Mouse (Mus musculus) neural tube, embryonic 14.5 days (tissue): ENCODE measurements around the gene Cachd1. TPM values are rescaled to one million over a fixed set of nuclear protein-coding genes. Genes with fewer than 3 reads are reported as not detected.

Experiments used
- ATAC-seq: fragments of 200-750 bp; cut with Nextera tagmentation; 2 replicates; pipeline ENCODE4 v1.8.0; 2017; ENCODE audit warnings: low read depth, mild to moderate bottlenecking, moderate TSS enrichment, moderate library complexity
- H3K27ac ChIP-seq: fragments of 300-500 bp; sonication (generic); 2 replicates; pipeline ENCODE4 v1.5.1; 2014; ENCODE audit warnings: low read depth, mild to moderate bottlenecking, control low read depth, low read length, moderate library complexity, mixed read lengths
- H3K27me3 ChIP-seq: fragments of 300-500 bp; sonication (generic); 2 replicates; pipeline ENCODE4 v1.6.1; 2014; ENCODE audit warnings: low read length; ENCODE audit not compliant: control insufficient read depth, insufficient read depth
- H3K36me3 ChIP-seq: fragments of 300-500 bp; sonication (generic); 2 replicates; pipeline ENCODE4 v1.6.1; 2014; ENCODE audit warnings: low read length, mixed read lengths; ENCODE audit not compliant: control insufficient read depth, insufficient read depth
- H3K4me1 ChIP-seq: fragments of 300-500 bp; sonication (generic); 2 replicates; pipeline ENCODE4 v1.6.1; 2014; ENCODE audit warnings: low read length; ENCODE audit not compliant: control insufficient read depth, insufficient read depth
- H3K4me2 ChIP-seq: fragments of 300-500 bp; sonication (generic); 2 replicates; pipeline ENCODE4 v1.6.1; 2014; ENCODE audit warnings: mild to moderate bottlenecking, low read depth, low read length, control low read depth
- H3K4me3 ChIP-seq: fragments of 300-500 bp; sonication (generic); 2 replicates; pipeline ENCODE4 v1.5.1; 2014; ENCODE audit warnings: low read depth, low read length, control low read depth, mixed read lengths
- H3K9ac ChIP-seq: fragments of 300-500 bp; sonication (generic); replicated peaks from 2 replicates; pipeline ENCODE4 v1.6.1; 2014; ENCODE audit warnings: low read depth, mild to moderate bottlenecking, control low read depth, low read length, mixed read lengths
- H3K9me3 ChIP-seq: fragments of 300-500 bp; sonication (generic); 2 replicates; pipeline ENCODE4 v1.6.1; 2016; ENCODE audit warnings: low read length; ENCODE audit not compliant: control insufficient read depth
- WGBS: fragments of 180-500 bp; shearing (Covaris S2); extraction: QIAGEN DNeasy Blood & Tissue Kit; methylation state at CpG from one replicate; pipeline ENCODE4 v1.1.7; 2014; 5-methylcytosine and 5-hydroxymethylcytosine counted together
- polyA plus RNA-seq: library from polyadenylated mRNA; unstranded; fragments of >200 nt; fragmentation: Nextera tagmentation; extraction: Ambion mirVana; gene quantifications from 2 replicates; pipeline ENCODE4 v1.2.1, GENCODE M21; 2014

Cachd1 gene
- polyA plus RNA-seq, 1 experiment from 2014 or later = 15.3 TPM

DNA sequence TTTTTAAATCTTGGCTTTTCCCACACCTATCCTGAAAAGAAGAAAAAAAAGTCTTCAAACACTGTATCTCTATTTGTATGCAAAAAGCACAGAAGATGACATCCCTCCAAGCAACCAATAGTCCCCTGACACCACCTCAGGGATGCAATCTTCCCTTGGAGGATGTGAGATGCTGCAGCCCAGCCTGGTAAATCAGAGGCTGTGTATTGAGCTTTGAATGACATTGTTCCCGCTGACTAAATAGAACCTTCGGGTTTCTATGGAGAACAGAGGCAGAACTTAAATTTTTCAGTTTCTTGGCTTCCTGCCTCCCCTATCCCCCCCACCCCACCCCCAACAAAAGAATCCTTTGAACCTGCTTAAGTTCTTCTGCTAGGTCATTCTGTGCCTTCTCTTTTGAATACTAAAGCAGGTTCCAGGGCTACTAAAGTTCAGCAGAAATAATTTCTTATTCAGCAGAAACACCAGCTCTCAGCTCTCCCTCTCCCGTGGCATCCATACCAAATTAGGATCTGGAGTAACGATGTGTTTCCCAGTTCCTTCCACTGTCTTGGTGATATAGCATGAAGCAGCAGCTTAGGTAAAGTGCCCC lies 219.7 kb downstream of the Cachd1 start:
- 40% methylated on average over 4 of the region's 4 CpGs for WGBS
- 0 out of 2 replicates have a peak, but pooled peaks cover 1% of the 10 kb centered on the region for H3K4me1 ChIP-seq
- H3K27me3 ChIP-seq = no peaks in the 10 kb centered on the region
- no peak overlapping the region for H3K4me2 ChIP-seq
- H3K27ac ChIP-seq = no peak overlapping the region
- no peak; the same call in 1 of the 2 replicates for ATAC-seq
- no peak overlapping the region for H3K9ac ChIP-seq
- no peaks in the 10 kb centered on the region for H3K9me3 ChIP-seq
- H3K36me3 ChIP-seq = no peaks in the 10 kb centered on the region
- no peak overlapping the region for H3K4me3 ChIP-seq

GRCm38 (mm10) chr4:100998145-100998544 lies 221.7 kb downstream of the Cachd1 start:
- Histone ChIP-seq H3K9me3 (no peaks in the 10 kb centered on the region), H3K27me3 (no peaks in the 10 kb centered on the region), H3K4me2 (no peak overlapping the region), H3K4me3 (no peak overlapping the region), H3K27ac (no peak overlapping the region), H3K36me3 (0 out of 2 replicates have a peak, but pooled peaks cover 3% of the 10 kb centered on the region), H3K9ac (no peak overlapping the region), H3K4me1 (no peaks in the 10 kb centered on the region)
- WGBS = 27% methylated on average over 2 of the region's 2 CpGs
- ATAC-seq = no peak

- Histone ChIP-seq H3K4me3 (no peak overlapping the region), H3K4me2 (no peak overlapping the region), H3K9me3 (no peaks in the 10 kb centered on the region), H3K27ac (no peak overlapping the region), H3K27me3 (no peaks in the 10 kb centered on the region), H3K4me1 (no peaks in the 10 kb centered on the region), H3K9ac (no peak overlapping the region), H3K36me3 (0 out of 2 replicates have a peak, but pooled peaks cover 5% of the 10 kb centered on the region)
- WGBS = 82% methylated on average over 8 of the region's 8 CpGs
- no peak for ATAC-seq
These were observed 222.4 kb downstream of the Cachd1 start for GRCm38 (mm10) chr4:100998906-100999305.

GRCm38 (mm10) chr4:101000622-101001021 lies 224.1 kb downstream of the Cachd1 start:
- H3K27me3 ChIP-seq = no peaks in the 10 kb centered on the region
- 0 out of 2 replicates have a peak, but pooled peaks cover 5% of the 10 kb centered on the region for H3K36me3 ChIP-seq
- H3K27ac ChIP-seq = no peak overlapping the region
- H3K4me2 ChIP-seq = no peak overlapping the region
- no peaks in the 10 kb centered on the region for H3K9me3 ChIP-seq
- over 99% methylated on average over 3 of the region's 3 CpGs for WGBS
- H3K9ac ChIP-seq = no peak overlapping the region
- no peak overlapping the region for H3K4me3 ChIP-seq
- ATAC-seq = no peak
- no peaks in the 10 kb centered on the region for H3K4me1 ChIP-seq

DNA sequence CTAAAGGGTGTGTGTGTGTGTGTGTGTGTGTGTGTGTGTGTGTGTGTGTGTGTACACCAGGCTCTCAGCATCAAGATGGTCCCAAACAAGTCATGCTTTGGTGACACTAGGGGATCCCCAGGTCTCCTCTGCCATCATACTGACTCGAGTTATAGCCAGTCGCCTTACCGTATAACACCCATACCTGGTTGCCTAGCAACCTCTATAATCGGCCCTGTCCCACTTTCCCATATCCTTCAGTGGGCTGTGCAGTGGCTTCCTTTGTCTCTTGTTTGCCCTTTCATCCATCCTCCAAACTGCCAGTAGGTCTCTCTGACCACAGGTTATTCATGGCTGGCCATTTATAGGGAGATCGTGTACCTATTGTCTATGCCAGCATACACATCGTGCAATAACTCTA lies 224.6 kb downstream of the Cachd1 start:
- H3K4me1 ChIP-seq = no peaks in the 10 kb centered on the region
- H3K27ac ChIP-seq = no peak overlapping the region
- H3K4me3 ChIP-seq = no peak overlapping the region
- 55% methylated on average over 6 of the region's 6 CpGs for WGBS
- H3K36me3 ChIP-seq = 0 out of 2 replicates have a peak, but pooled peaks cover 5% of the 10 kb centered on the region
- 0 out of 2 replicates have a peak, but pooled peaks have one; percentile 38 for ATAC-seq
- H3K9me3 ChIP-seq = no peaks in the 10 kb centered on the region
- no peak overlapping the region for H3K9ac ChIP-seq
- H3K4me2 ChIP-seq = no peak overlapping the region
- H3K27me3 ChIP-seq = no peaks in the 10 kb centered on the region

- no peak overlapping the region for H3K27ac ChIP-seq
- no peaks in the 10 kb centered on the region for H3K9me3 ChIP-seq
- no peak for ATAC-seq
- no peak overlapping the region for H3K4me2 ChIP-seq
- H3K4me1 ChIP-seq = no peaks in the 10 kb centered on the region
- no peak overlapping the region for H3K4me3 ChIP-seq
- WGBS = 92% methylated on average over 16 of the region's 16 CpGs
- H3K36me3 ChIP-seq = 0 out of 2 replicates have a peak, but pooled peaks cover 5% of the 10 kb centered on the region
- H3K27me3 ChIP-seq = no peaks in the 10 kb centered on the region
- H3K9ac ChIP-seq = no peak overlapping the region
These were observed 226.5 kb downstream of the Cachd1 start for GRCm38 (mm10) chr4:101002961-101003360.

- 51% methylated on average over 5 of the region's 5 CpGs for WGBS
- H3K4me2 ChIP-seq = no peak overlapping the region
- no peak for ATAC-seq
- 0 out of 2 replicates have a peak, but pooled peaks cover under 1% of the 10 kb centered on the region for H3K36me3 ChIP-seq
- H3K27me3 ChIP-seq = no peaks in the 10 kb centered on the region
- H3K4me3 ChIP-seq = no peak overlapping the region
- no peak overlapping the region for H3K27ac ChIP-seq
- no peaks in the 10 kb centered on the region for H3K9me3 ChIP-seq
- H3K9ac ChIP-seq = no peak overlapping the region
- no peaks in the 10 kb centered on the region for H3K4me1 ChIP-seq
These were observed 231.9 kb downstream of the Cachd1 start for GRCm38 (mm10) chr4:101008362-101008769.

DNA sequence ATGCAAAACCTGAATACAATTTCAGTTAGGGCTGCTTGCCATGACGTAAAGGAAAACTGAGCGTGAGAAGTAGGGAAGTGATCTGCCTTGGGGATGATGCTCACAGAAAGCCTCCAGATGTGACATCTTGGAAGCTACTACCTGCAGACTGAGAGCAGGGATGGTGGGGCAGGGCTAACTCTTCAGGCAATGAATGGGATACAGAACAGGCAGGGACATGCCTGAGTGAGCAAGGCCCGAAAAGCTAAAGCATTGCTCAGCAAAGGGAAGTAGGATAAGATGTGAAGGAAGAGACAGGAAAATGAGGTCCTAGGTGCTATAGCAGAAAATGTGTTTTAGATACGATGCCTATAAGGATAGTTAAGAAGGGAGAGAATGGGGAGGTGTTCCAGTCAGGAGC lies 232.6 kb downstream of the Cachd1 start:
- no peak overlapping the region for H3K27ac ChIP-seq
- no peaks in the 10 kb centered on the region for H3K27me3 ChIP-seq
- H3K36me3 ChIP-seq = no peaks in the 10 kb centered on the region
- 95% methylated on average over 4 of the region's 4 CpGs for WGBS
- H3K9ac ChIP-seq = no peak overlapping the region
- H3K9me3 ChIP-seq = no peaks in the 10 kb centered on the region
- no peak overlapping the region for H3K4me3 ChIP-seq
- H3K4me1 ChIP-seq = no peaks in the 10 kb centered on the region
- ATAC-seq = no peak
- no peak overlapping the region for H3K4me2 ChIP-seq

- H3K4me3 ChIP-seq = no peak overlapping the region
- no peak overlapping the region for H3K27ac ChIP-seq
- H3K36me3 ChIP-seq = no peaks in the 10 kb centered on the region
- 89% methylated on average over 4 of the region's 4 CpGs for WGBS
- no peaks in the 10 kb centered on the region for H3K9me3 ChIP-seq
- no peaks in the 10 kb centered on the region for H3K27me3 ChIP-seq
- no peak overlapping the region for H3K4me2 ChIP-seq
- H3K9ac ChIP-seq = no peak overlapping the region
- H3K4me1 ChIP-seq = no peaks in the 10 kb centered on the region
- ATAC-seq = no peak
These were observed 241.3 kb downstream of the Cachd1 start for GRCm38 (mm10) chr4:101017806-101018205.
